Mouse (Mus musculus) MEL (cell line): ENCODE data around the gene Prss32.
A peak's percentile ranks its signal among the peaks of the same experiment; 100 is the strongest.

Source experiments
- BHLHE40 ChIP-seq: IDR thresholded peaks from 2 replicates; pipeline ENCODE4 v1.6.1; 2012; ENCODE audit warnings: low read depth, mild to moderate bottlenecking, inconsistent platforms, low read length, improper control_type of control experiment, borderline replicate concordance
- CHD2 ChIP-seq: IDR thresholded peaks from 2 replicates; pipeline ENCODE4 v1.6.1; 2011; ENCODE audit warnings: low read length, improper control_type of control experiment
- CTCF ChIP-seq, 3 experiments: IDR thresholded peaks in 2 of 3; conservative IDR thresholded peaks in 1 of 3; 2 replicates each; pipeline ENCODE4 v1.5.1; 2011 to 2012; ENCODE audit warnings: low read length in 3 of 3, low read depth in 2 of 3, mild to moderate bottlenecking in 2 of 3, improper control_type of control experiment in 1 of 3, inconsistent platforms in 1 of 3, mixed read lengths in 1 of 3, moderate library complexity in 1 of 3; ENCODE audit not compliant: control insufficient read depth in 1 of 3, insufficient read depth in 1 of 3, poor library complexity in 1 of 3, severe bottlenecking in 1 of 3
- E2F4 ChIP-seq: IDR thresholded peaks from 2 replicates; pipeline ENCODE4 v1.6.1; 2011; ENCODE audit warnings: low read depth, low read length, improper control_type of control experiment, borderline replicate concordance
- ELF1 ChIP-seq: IDR thresholded peaks from 2 replicates; pipeline ENCODE4 v1.6.1; 2014; ENCODE audit warnings: low read depth, mild to moderate bottlenecking, inconsistent platforms, low read length, improper control_type of control experiment, moderate library complexity
- EP300 ChIP-seq, 2 experiments: IDR thresholded peaks; 2 replicates each; pipeline ENCODE4 v1.6.1; 2011; ENCODE audit warnings: improper control_type of control experiment in 2 of 2, low read length in 2 of 2, low read depth in 1 of 2, mild to moderate bottlenecking in 1 of 2
- HCFC1 ChIP-seq: IDR thresholded peaks from 2 replicates; pipeline ENCODE4 v1.6.1; 2012; ENCODE audit warnings: low read depth, mild to moderate bottlenecking, inconsistent platforms, low read length, improper control_type of control experiment, moderate library complexity
- MAX ChIP-seq: IDR thresholded peaks from 2 replicates; pipeline ENCODE4 v1.6.1; 2011; ENCODE audit warnings: low read length, improper control_type of control experiment
- POLR2A ChIP-seq, 2 experiments: IDR thresholded peaks; 2 replicates each; pipeline ENCODE4 v1.6.1; 2011 to 2012; ENCODE audit warnings: low read length in 2 of 2, mild to moderate bottlenecking in 2 of 2, control low read depth in 1 of 2, improper control_type of control experiment in 1 of 2, low read depth in 1 of 2, moderate library complexity in 1 of 2; ENCODE audit not compliant: control insufficient read depth in 1 of 2, insufficient read depth in 1 of 2, poor library complexity in 1 of 2
- TAL1 ChIP-seq: IDR thresholded peaks from 2 replicates; pipeline ENCODE4 v1.6.1; 2012; ENCODE audit warnings: mild to moderate bottlenecking, inconsistent platforms, low read length, moderate library complexity, mixed read lengths
- TCF12 ChIP-seq: IDR thresholded peaks from 2 replicates; pipeline ENCODE4 v1.6.1; 2014; ENCODE audit warnings: low read depth, mild to moderate bottlenecking, inconsistent platforms, low read length, improper control_type of control experiment, moderate library complexity

DNA sequence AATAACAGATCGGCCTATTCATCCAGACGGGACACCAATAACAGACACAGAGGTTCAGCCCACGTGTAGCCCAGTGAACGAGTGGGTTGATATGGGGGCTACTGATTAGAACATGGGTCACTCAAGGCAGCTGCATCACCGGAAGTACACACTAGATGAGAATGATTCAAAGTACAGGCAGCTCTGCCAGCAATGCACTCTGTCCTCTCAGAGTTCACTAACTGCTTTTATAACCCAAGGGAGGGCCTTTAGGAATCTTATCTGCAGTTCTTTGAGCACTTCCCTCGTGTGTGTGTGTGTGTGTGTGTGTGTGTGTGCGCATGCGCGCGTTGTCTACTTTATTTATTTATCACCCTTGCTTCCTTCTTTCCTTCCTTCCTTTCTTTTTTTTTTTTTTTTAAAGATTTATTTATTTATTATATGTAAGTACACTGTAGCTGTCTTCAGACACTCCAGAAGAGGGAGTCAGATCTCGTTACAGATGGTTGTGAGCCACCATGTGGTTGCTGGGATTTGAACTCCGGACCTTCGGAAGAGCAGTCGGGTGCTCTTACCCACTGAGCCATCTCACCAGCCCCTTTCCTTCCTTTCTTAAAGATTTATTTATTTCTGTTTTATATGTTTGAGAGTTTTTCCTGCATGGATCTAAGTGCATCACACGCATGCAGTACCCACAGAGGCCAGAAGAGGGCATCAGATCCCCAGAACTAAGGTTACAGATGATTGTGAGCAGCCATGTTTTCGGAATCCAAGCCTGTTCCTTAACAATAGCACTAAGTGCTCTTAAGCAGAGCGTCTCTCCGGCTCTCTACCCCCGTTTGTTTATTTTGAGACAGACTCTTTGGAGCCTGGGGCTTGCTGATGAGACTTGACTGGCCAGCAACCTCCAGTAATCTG, 7.4 kb downstream of the Prss32 start:
- TF ChIP-seq EP300 (IDR thresholded peaks at IDR 0.05; ENCODE audit: low read depth in 1 of 2, low read length in 2 of 2): peak in 1 of 2 experiments; percentile 45; a peak in 2 of 4 replicates
- peak in 1 of 2 experiments; percentile 74; a peak in 2 of 4 replicates for TF ChIP-seq POLR2A (IDR thresholded peaks at IDR 0.05; ENCODE audit: control insufficient read depth in 1 of 2, insufficient read depth in 1 of 2, low read depth in 1 of 2, low read length in 2 of 2, poor library complexity in 1 of 2)
- TF ChIP-seq MAX: peak; percentile 42; the same call in 1 of the 2 replicates
- TF ChIP-seq HCFC1: peak; percentile 60
- no peak for TF ChIP-seq E2F4
- no peak for TF ChIP-seq CHD2
- TF ChIP-seq ELF1: peak; percentile 51; the same call in 1 of the 2 replicates
- TF ChIP-seq CTCF (IDR thresholded peaks at IDR 0.05 in 2 of 3, conservative IDR thresholded peaks at IDR 0.05 in 1 of 3; ENCODE audit: control insufficient read depth in 1 of 3, insufficient read depth in 1 of 3, low read depth in 2 of 3, low read length in 3 of 3, poor library complexity in 1 of 3, severe bottlenecking in 1 of 3): peak; percentile 65 to 84 (median 65)
- no peak for TF ChIP-seq TAL1
- TF ChIP-seq TCF12: no peak
- peak; percentile 26; the same call in 1 of the 2 replicates for TF ChIP-seq BHLHE40
